Mouse (Mus musculus) thymus, adult 2 months (tissue): Measurements from ENCODE around the gene Acot8.

Source experiments
- CTCF ChIP-seq: fragments of 200-500 bp; IDR thresholded peaks from 2 replicates; pipeline ENCODE4 v1.5.1; 2012; ENCODE audit warnings: mild to moderate bottlenecking, control low read depth, low read length, moderate library complexity, borderline replicate concordance; ENCODE audit not compliant: control insufficient read depth, poor library complexity, insufficient read depth; ENCODE audit errors: extremely low read depth
- POLR2A ChIP-seq: fragments of 200-500 bp; IDR thresholded peaks from 2 replicates; pipeline ENCODE4 v1.6.1; 2012; ENCODE audit warnings: mild to moderate bottlenecking, low read length, control low read depth, moderate library complexity; ENCODE audit not compliant: control insufficient read depth, poor library complexity, insufficient read depth; ENCODE audit errors: extremely low read depth

DNA sequence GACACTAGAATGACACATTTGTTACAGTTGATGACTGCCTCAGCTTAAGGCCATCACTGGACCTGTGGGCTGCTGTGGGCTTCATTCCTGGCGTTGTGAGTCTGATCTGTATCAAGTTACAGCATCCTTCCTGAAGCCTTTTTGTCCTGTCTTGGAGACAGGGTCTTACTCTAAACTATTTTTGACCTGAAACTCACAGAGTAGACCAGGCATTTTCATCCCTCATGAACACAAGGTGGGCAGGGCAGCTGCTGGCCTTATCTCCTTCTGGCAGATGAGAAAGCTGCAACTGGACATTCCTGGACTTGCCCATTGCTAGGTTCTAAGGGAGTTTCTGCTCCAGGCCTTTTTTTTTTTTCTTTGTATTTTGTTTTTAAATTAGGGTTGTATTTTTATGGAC lies 46.0 kb downstream of the Acot8 start:
- TF ChIP-seq CTCF (no peak), POLR2A (no peak)
